Mouse (Mus musculus) skeletal muscle tissue, adult 2 months (tissue): ENCODE measurements around the gene Wfdc16.

ENCODE experiments used
- DNase-seq: peaks from one replicate; pipeline ENCODE4 v3.0.0-alpha.2; 2012; ENCODE audit warnings: low read depth, low spot score

The Wfdc16 gene

GRCm38 (mm10) chr2:164603482-164603881, 35.1 kb downstream of the Wfdc16 start:
- no peak for DNase-seq

DNA sequence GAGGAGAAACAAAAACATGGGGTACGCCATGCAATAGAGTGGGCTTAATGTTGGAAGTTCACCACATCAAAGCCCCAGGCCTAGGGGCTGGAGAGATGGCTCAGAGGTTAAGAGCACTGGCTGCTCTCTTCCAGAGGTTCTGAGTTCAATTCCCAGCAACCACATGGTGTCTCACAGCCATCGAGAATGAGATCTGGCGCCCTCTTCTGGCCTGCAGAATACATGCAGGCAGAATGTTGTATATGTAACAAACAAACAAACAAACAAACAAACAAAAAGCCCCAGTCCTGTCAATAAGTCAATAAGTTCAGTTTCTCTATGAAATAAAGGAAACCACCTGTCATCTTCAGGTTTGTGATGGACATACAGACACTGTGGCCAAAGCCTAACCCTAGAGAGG, 38.4 kb downstream of the Wfdc16 start:
- DNase-seq: no peak

DNA sequence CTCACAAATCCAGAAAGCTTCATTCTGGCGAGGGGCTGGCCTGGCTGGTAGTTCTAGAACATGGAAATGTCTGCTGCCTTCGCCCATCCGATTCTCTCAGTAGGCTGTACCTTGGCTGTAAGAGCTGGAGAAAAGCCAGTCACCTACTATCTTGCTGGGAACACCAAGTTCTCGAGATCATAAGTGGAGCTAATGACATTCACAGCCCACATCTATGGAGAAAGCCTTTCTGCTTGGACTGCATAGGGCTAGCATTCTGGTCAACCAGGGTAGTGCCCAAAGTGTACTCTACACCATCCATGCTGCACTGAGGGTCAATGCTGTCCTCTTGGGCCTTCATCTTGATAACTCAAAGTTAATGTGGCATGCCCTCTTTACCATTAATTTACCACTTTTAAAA, 45.1 kb downstream of the Wfdc16 start, which contains the start of gene Eppin:
Gene Eppin (minus strand): TSS at position 101 of the 400 bp plus-strand sequence.
- no peak for DNase-seq

GRCm38 (mm10) chr2:164592014-164592413, 46.6 kb downstream of the Wfdc16 start:
- DNase-seq: no peak

DNA sequence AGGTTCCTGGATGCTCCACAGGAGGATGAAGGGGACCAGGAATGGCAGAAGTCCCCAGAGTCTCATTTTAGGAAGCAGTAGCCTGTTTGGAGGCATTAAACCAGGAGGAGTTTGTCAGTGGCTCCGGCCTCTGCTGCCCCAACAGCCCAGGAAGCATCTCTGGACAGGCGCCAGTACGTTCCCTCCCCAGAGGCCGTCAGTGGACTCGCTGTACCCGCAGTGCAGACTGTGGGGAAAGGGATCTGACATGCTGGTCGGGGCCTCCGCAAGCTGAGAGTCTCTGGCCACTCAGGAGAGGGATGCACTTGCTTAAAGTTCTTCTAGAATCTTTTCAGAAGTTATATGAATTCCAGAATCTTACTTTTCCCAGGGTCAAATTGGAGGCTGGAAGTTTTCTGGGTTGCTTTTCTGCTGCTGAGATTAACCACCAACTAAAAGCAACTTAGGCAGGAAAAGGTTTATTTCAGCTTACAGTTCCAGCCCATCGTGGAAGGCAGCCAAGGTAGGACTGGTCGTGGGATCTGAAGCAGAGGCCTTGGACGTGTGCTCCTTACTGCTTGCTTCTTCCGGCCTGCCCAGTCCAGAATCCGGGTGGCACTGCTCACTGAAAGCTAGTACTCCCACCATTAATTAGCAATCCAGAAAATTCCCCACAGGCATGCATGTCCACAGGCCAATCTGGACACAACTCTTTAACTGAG, 53.4 kb downstream of the Wfdc16 start, which contains the start of gene Wfdc6a:
Gene Wfdc6a (minus strand): TSS at position 423 of the 701 bp plus-strand sequence.
- DNase-seq: peak; percentile 5
